Mouse (Mus musculus) liver, adult 2 months (tissue): ENCODE measurements around the gene Golga5. TPM values are rescaled to one million over a fixed set of nuclear protein-coding genes. Genes with fewer than 3 reads are reported as not detected.

Source experiments
- DNase-seq: peaks from one replicate; pipeline ENCODE4 v3.0.0-alpha.2; 2011; ENCODE audit warnings: low read depth, low spot score; ENCODE audit errors: extremely low read depth
- H3K27ac ChIP-seq: fragments of 200-500 bp; replicated peaks from 2 replicates; pipeline ENCODE4 v1.5.1; 2012; ENCODE audit warnings: low read depth, mild to moderate bottlenecking, control low read depth, inconsistent platforms, low read length; ENCODE audit not compliant: insufficient read depth
- H3K27me3 ChIP-seq: fragments of 200-500 bp; 2 replicates; pipeline ENCODE4 v1.6.1; 2012; ENCODE audit warnings: mild to moderate bottlenecking, moderate library complexity, low read length, inconsistent platforms; ENCODE audit not compliant: control insufficient read depth, insufficient read depth
- H3K36me3 ChIP-seq: fragments of 200-500 bp; 2 replicates; pipeline ENCODE4 v1.6.1; 2012; ENCODE audit warnings: low read length, inconsistent platforms; ENCODE audit not compliant: control insufficient read depth, insufficient read depth
- H3K4me1 ChIP-seq: fragments of 200-500 bp; 2 replicates; pipeline ENCODE4 v1.6.1; 2011; ENCODE audit warnings: low read length; ENCODE audit not compliant: control insufficient read depth, insufficient read depth
- H3K4me3 ChIP-seq: fragments of 200-500 bp; 2 replicates; pipeline ENCODE4 v1.5.1; 2011; ENCODE audit warnings: low read depth, mild to moderate bottlenecking, control low read depth, low read length, moderate library complexity; ENCODE audit not compliant: insufficient read depth
- H3K79me2 ChIP-seq: fragments of 200-500 bp; 2 replicates; pipeline ENCODE4 v1.6.1; 2012; ENCODE audit warnings: inconsistent platforms, mild to moderate bottlenecking, low read length, moderate library complexity; ENCODE audit not compliant: control insufficient read depth, insufficient read depth
- H3K9ac ChIP-seq: fragments of 200-500 bp; 2 replicates; pipeline ENCODE4 v1.6.1; 2012; ENCODE audit warnings: low read depth, mild to moderate bottlenecking, control low read depth, inconsistent platforms, low read length
- CTCF ChIP-seq: fragments of 200-500 bp; IDR thresholded peaks from 2 replicates; pipeline ENCODE4 v1.5.1; 2011; ENCODE audit warnings: low read depth, low read length, control low read depth
- POLR2A ChIP-seq: fragments of 200-500 bp; IDR thresholded peaks from 2 replicates; pipeline ENCODE4 v1.6.1; 2011; ENCODE audit warnings: low read length, control low read depth; ENCODE audit not compliant: insufficient read depth; ENCODE audit errors: extremely low read depth
- WGBS: fragments of 180-500 bp; shearing (Covaris S2); methylation state at CpG from one replicate; pipeline ENCODE4 v1.1.7; 2018; 5-methylcytosine and 5-hydroxymethylcytosine counted together
- polyA plus RNA-seq: library from polyadenylated mRNA; depleted of rRNA; stranded (reverse); fragments of >200 nt; gene quantifications from 2 replicates; pipeline ENCODE4 v1.2.3, GENCODE M21; 2012
- total RNA-seq: library from RNA; depleted of rRNA; stranded (reverse); fragments of >200 nt; gene quantifications from 2 replicates; pipeline ENCODE4 v1.2.3, GENCODE M21; 2014

Golga5 gene
- total and polyA plus RNA-seq, 2 experiments: 6.8 to 18.6 TPM

DNA sequence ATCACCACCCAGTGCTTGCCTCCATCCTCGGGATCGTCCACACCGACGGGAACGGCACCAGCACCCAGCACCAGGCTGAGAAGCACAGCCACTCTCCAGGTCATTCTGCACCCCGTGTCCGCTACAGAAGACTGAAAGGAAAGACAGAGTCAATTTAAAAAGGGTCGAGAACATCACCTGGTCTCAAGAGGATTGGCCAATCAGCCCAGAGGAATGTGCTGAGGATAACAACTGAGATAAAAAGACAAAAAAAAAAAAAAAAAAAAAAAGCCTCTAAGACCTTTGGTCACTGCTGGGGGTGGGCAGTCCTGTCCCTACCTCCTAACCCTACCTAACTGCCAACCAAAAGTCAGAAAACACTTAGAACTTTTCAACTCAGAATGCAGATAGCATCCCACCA, 45.3 kb upstream of the Golga5 start:
- no peak for DNase-seq
- peaks cover 3% of the 10 kb centered on the region; the same call in 1 of the 2 replicates for H3K4me1 ChIP-seq

DNA sequence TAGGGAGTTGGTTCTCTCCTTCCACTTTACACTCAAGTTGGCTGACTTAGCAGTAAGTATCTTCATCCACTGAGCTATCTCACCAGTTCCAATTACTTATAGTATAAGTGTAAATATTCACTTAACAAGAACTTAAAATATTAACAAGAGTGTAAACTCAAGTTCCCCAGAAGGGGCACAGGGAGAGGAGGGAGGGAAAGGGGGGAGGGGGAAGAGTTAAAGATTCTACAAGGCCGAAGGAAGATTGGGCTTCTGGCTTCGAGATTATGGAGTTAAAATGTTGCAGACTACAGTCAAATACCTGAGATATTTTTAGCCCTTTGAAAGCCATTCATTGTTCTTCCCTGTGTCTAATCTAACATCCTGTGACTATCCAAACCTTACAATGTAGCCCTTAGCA, 44.5 kb upstream of the Golga5 start:
- TF ChIP-seq CTCF (no peak), POLR2A (no peak)
- WGBS: 51% methylated on average over 2 of the region's 2 CpGs
- no peak overlapping the region for H3K9ac ChIP-seq
- H3K36me3 ChIP-seq: no peaks in the 10 kb centered on the region; the same call in 1 of the 2 replicates
- H3K4me1 ChIP-seq: peaks cover 3% of the 10 kb centered on the region; the same call in 1 of the 2 replicates
- H3K4me3 ChIP-seq: no peak overlapping the region
- H3K79me2 ChIP-seq: no peaks in the 10 kb centered on the region
- H3K27ac ChIP-seq: no peak overlapping the region
- no peak for DNase-seq
- no peaks in the 10 kb centered on the region for H3K27me3 ChIP-seq

More for the DNA sequence above, 45.3 kb upstream of the Golga5 start:
- WGBS: 90% methylated on average over 8 of the region's 8 CpGs
- Histone ChIP-seq H3K27me3 (no peaks in the 10 kb centered on the region), H3K4me3 (no peak overlapping the region), H3K27ac (no peak overlapping the region), H3K9ac (no peak overlapping the region), H3K36me3 (no peaks in the 10 kb centered on the region; the same call in 1 of the 2 replicates), H3K79me2 (no peaks in the 10 kb centered on the region)
- TF ChIP-seq POLR2A: no peak
- no peak for TF ChIP-seq CTCF

- H3K36me3 ChIP-seq: no peaks in the 10 kb centered on the region; the same call in 1 of the 2 replicates
- no peaks in the 10 kb centered on the region for H3K79me2 ChIP-seq
- H3K27me3 ChIP-seq: no peaks in the 10 kb centered on the region
- H3K4me1 ChIP-seq: peaks cover 3% of the 10 kb centered on the region; the same call in 1 of the 2 replicates
- DNase-seq: no peak
- no peak overlapping the region for H3K9ac ChIP-seq
- no peak for TF ChIP-seq POLR2A
- TF ChIP-seq CTCF: no peak
- no peak overlapping the region for H3K27ac ChIP-seq
- WGBS: 87% methylated on average over 4 of the region's 4 CpGs
- no peak overlapping the region for H3K4me3 ChIP-seq
Measured at GRCm38 (mm10) chr12:102425048-102425578, 43.8 kb upstream of the Golga5 start.

- Histone ChIP-seq H3K27ac (peak overlapping the region; percentile 47; the same call in 1 of the 2 replicates), H3K9ac (no peak overlapping the region)
Measured at GRCm38 (mm10) chr12:102426285-102426684, 42.6 kb upstream of the Golga5 start.

GRCm38 (mm10) chr12:102429656-102430055, 39.3 kb upstream of the Golga5 start:
- Histone ChIP-seq H3K4me3 (no peak overlapping the region), H3K4me1 (peaks cover 3% of the 10 kb centered on the region; the same call in 1 of the 2 replicates), H3K27me3 (no peaks in the 10 kb centered on the region), H3K9ac (no peak overlapping the region), H3K27ac (no peak overlapping the region), H3K79me2 (peaks cover 12% of the 10 kb centered on the region), H3K36me3 (no peaks in the 10 kb centered on the region; the same call in 1 of the 2 replicates)
- TF ChIP-seq CTCF: no peak
- no peak for TF ChIP-seq POLR2A
- 94% methylated on average over 5 of the region's 5 CpGs for WGBS
- no peak for DNase-seq

More at GRCm38 (mm10) chr12:102426285-102426684, 42.6 kb upstream of the Golga5 start:
- DNase-seq: peak; percentile 40
- Histone ChIP-seq H3K36me3 (no peaks in the 10 kb centered on the region; the same call in 1 of the 2 replicates), H3K79me2 (no peaks in the 10 kb centered on the region; the same call in 1 of the 2 replicates), H3K4me3 (no peak overlapping the region), H3K27me3 (no peaks in the 10 kb centered on the region), H3K4me1 (peaks cover 3% of the 10 kb centered on the region; the same call in 1 of the 2 replicates)
- TF ChIP-seq CTCF (no peak), POLR2A (no peak)
- WGBS: 77% methylated on average over 7 of the region's 7 CpGs

DNA sequence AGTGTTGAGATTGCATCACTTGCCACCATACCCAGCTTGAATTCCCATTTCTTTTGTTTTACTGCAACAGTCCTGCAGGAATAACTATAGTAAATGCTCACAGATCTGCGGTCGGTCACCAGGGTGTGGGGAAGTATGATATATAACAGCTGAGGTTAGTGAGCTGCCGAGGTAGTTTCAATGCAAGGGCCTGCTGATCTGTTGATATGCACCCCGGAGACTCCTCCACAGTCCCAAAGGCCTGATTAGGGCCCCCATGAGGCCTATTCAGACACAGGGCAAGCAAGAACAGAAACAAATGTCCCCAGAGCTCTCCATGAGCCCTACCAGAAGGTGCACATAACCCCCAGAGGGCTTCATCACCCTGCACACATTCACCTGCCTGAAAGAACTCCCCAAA, 38.7 kb upstream of the Golga5 start:
- Histone ChIP-seq H3K79me2 (peaks cover 12% of the 10 kb centered on the region), H3K36me3 (no peaks in the 10 kb centered on the region), H3K4me3 (no peak overlapping the region), H3K27me3 (no peaks in the 10 kb centered on the region), H3K4me1 (peaks cover 3% of the 10 kb centered on the region; the same call in 1 of the 2 replicates), H3K9ac (no peak overlapping the region), H3K27ac (no peak overlapping the region)
- 90% methylated on average over 4 of the region's 4 CpGs for WGBS
- TF ChIP-seq POLR2A (no peak), CTCF (no peak)
- no peak for DNase-seq
